Mouse (Mus musculus) neutrophil, adult 5-6 weeks (primary cell): ENCODE data around the gene Il6. TPM values are rescaled to one million over a fixed set of nuclear protein-coding genes. Genes with fewer than 3 reads are reported as not detected.
"Not testable (repeated sequence)": the region's sequence is repeated elsewhere in the genome, so short reads cannot be mapped to it uniquely, and the experiment has no call there.

Experiments used
- ATAC-seq: fragments of 151-379, 151-347 bp; 2 replicates; pipeline ENCODE4 v1.8.0; 2017; ENCODE audit warnings: mild to moderate bottlenecking, moderate TSS enrichment; ENCODE audit not compliant: insufficient number of reproducible peaks, poor library complexity, low FRiP score, severe bottlenecking; ENCODE audit errors: extremely low read depth
- total RNA-seq: library from RNA; stranded (forward); fragments of 200-1000 nt; gene quantifications from 2 replicates; pipeline ENCODE4 v1.2.3, GENCODE M21; 2017

Gene Il6
- 1.0 and 1.1 TPM in 2 replicates for total RNA-seq

- ATAC-seq: no peak
These were observed at the start of gene Il6 for GRCm38 (mm10) chr5:30012726-30013503. Gene Il6, plus strand, starts transcription at chr5:30013114.

GRCm38 (mm10) chr5:29963488-29963887 is 49.4 kb upstream of the Il6 start:
- no peak for ATAC-seq

GRCm38 (mm10) chr5:29970212-29970611 is 42.7 kb upstream of the Il6 start:
- ATAC-seq: no peak

GRCm38 (mm10) chr5:29972796-29973195 is 40.1 kb upstream of the Il6 start:
- ATAC-seq: no peak

- no peak for ATAC-seq
These were observed 39.4 kb upstream of the Il6 start for GRCm38 (mm10) chr5:29973533-29973932.

- ATAC-seq: no peak
These were observed 38.8 kb upstream of the Il6 start for GRCm38 (mm10) chr5:29974115-29974514.

- no peak for ATAC-seq
These were observed 19.3 kb upstream of the Il6 start for GRCm38 (mm10) chr5:29993583-29993982.

GRCm38 (mm10) chr5:29994344-29994743 is 18.6 kb upstream of the Il6 start:
- ATAC-seq: no peak

GRCm38 (mm10) chr5:29997351-29997750 is 15.6 kb upstream of the Il6 start:
- no peak for ATAC-seq

- ATAC-seq: no peak
These were observed 12.0 kb upstream of the Il6 start for GRCm38 (mm10) chr5:30000921-30001320.

- no peak for ATAC-seq
These were observed 1.7 kb downstream of the Il6 start for GRCm38 (mm10) chr5:30014580-30014979.

- not testable (repeated sequence) for ATAC-seq
These were observed 22.9 kb downstream of the Il6 start for GRCm38 (mm10) chr5:30035862-30036261.

GRCm38 (mm10) chr5:30037111-30037510 is 24.2 kb downstream of the Il6 start:
- ATAC-seq: not testable (repeated sequence)

GRCm38 (mm10) chr5:30039324-30039723 is 26.4 kb downstream of the Il6 start:
- ATAC-seq: not testable (repeated sequence)

- ATAC-seq: not testable (repeated sequence)
These were observed 26.9 kb downstream of the Il6 start for GRCm38 (mm10) chr5:30039841-30040240.

GRCm38 (mm10) chr5:30058216-30058731 is 45.4 kb downstream of the Il6 start:
- no peak for ATAC-seq

GRCm38 (mm10) chr5:30059607-30060006 is 46.7 kb downstream of the Il6 start:
- not testable (repeated sequence) for ATAC-seq

- ATAC-seq: no peak
These were observed 54.8 kb downstream of the Il6 start for GRCm38 (mm10) chr5:30067726-30068125.
